Mouse (Mus musculus) left cerebral cortex, adult 6 months (tissue): ENCODE results near the gene Krtap3-1. TPM values are rescaled to one million over a fixed set of nuclear protein-coding genes. Genes with fewer than 3 reads are reported as not detected.

Experiments
- long read RNA-seq, 2 experiments: library from polyadenylated mRNA; unstranded; transcript quantifications; one replicate each; pipeline ENCODE4 v2.0.0; 2019 to 2020
- polyA plus RNA-seq: library from polyadenylated mRNA; unstranded; fragments of <200 nt; fragmentation: Nextera tagmentation; gene quantifications from 2 replicates; pipeline ENCODE4 v1.2.3, GENCODE M21; 2021

Krtap3-1 gene
- not detected in 2 replicates for polyA plus RNA-seq
- long read RNA-seq, experiment 1 = 0 reads
- long read RNA-seq, experiment 2 = 0 reads

GRCm38 (mm10) chr11:99566530-99566929, at the start of gene Krtap3-1:
Gene Krtap3-1 (minus strand): TSS chr11:99566630.

GRCm38 (mm10) chr11:99614796-99615363, 48.5 kb upstream of the Krtap3-1 start, which contains the start of gene Krtap2-4:
Gene Krtap2-4 (minus strand): TSS chr11:99614846.

GRCm38 (mm10) chr11:99610089-99610488, 43.7 kb upstream of the Krtap3-1 start, which contains the start of gene Gm11937:
Gene Gm11937 (minus strand): TSS chr11:99610189.

GRCm38 (mm10) chr11:99603208-99603607, 36.8 kb upstream of the Krtap3-1 start, which contains the start of gene Gm11938:
Gene Gm11938 (minus strand): TSS chr11:99603308.

GRCm38 (mm10) chr11:99597742-99598141, 31.3 kb upstream of the Krtap3-1 start, which contains the start of gene Krtap9-3:
Gene Krtap9-3 (minus strand): TSS chr11:99598105.

GRCm38 (mm10) chr11:99590981-99591380, 24.6 kb upstream of the Krtap3-1 start, which contains the start of gene Krtap1-3:
Gene Krtap1-3 (minus strand): TSS chr11:99591339.

GRCm38 (mm10) chr11:99583245-99583704, 16.8 kb upstream of the Krtap3-1 start, which contains the start of gene Krtap1-4:
Gene Krtap1-4 (minus strand): TSS chr11:99583654.

GRCm38 (mm10) chr11:99580636-99581035, 14.2 kb upstream of the Krtap3-1 start, which contains the start of gene Krtap1-5:
Gene Krtap1-5 (minus strand): TSS chr11:99581016.

GRCm38 (mm10) chr11:99559366-99559765, 7.1 kb downstream of the Krtap3-1 start, which contains the start of gene Gm11939:
Gene Gm11939 (minus strand): TSS chr11:99559466.

GRCm38 (mm10) chr11:99556753-99557152, 9.7 kb downstream of the Krtap3-1 start, which contains the start of gene Krtap3-2:
Gene Krtap3-2 (minus strand): TSS chr11:99556853.

GRCm38 (mm10) chr11:99550765-99551164, 15.7 kb downstream of the Krtap3-1 start, which contains the start of gene Krtap3-3:
Gene Krtap3-3 (minus strand): TSS chr11:99550865.

GRCm38 (mm10) chr11:99521288-99521860, 45.1 kb downstream of the Krtap3-1 start, which contains the start of gene Krt39:
Gene Krt39 (minus strand): TSS chr11:99521338.

Other genes with a start within 250 kb of the Krtap3-1 start
- gene Krt25, start 243.7 kb downstream of the Krtap3-1 start, polyA plus RNA-seq = not detected in 2 replicates
- gene Krt26, start 228.7 kb downstream of the Krtap3-1 start, polyA plus RNA-seq = 0.05 TPM in 1 of 2 replicates, not detected in the other
- not detected in 2 replicates for gene Krt27, start 215.5 kb downstream of the Krtap3-1 start, polyA plus RNA-seq
- gene Krt28, start 191.7 kb downstream of the Krtap3-1 start, polyA plus RNA-seq = 0.13 and 0.16 TPM in 2 replicates
- 39.1 and 40.8 TPM in 2 replicates for gene Krt10, start 177.3 kb downstream of the Krtap3-1 start, polyA plus RNA-seq
- 21.1 and 24.0 TPM in 2 replicates for gene Krt12, start 144.4 kb downstream of the Krtap3-1 start, polyA plus RNA-seq
- 0.43 TPM in 1 of 2 replicates, not detected in the other for gene Krt20, start 128.5 kb downstream of the Krtap3-1 start, polyA plus RNA-seq
- not detected in 2 replicates for gene Krt23, start 73.5 kb downstream of the Krtap3-1 start, polyA plus RNA-seq
- not detected in 2 replicates for gene Krt39, start 45.3 kb downstream of the Krtap3-1 start, polyA plus RNA-seq
- gene Krt40, start 23.5 kb downstream of the Krtap3-1 start, polyA plus RNA-seq = not detected in 2 replicates
- gene Krtap3-3, start 15.8 kb downstream of the Krtap3-1 start, polyA plus RNA-seq = not detected in 2 replicates
- gene Krtap3-2, start 9.8 kb downstream of the Krtap3-1 start, polyA plus RNA-seq = not detected in 2 replicates
- gene Gm11939, start 7.2 kb downstream of the Krtap3-1 start, polyA plus RNA-seq = not detected in 2 replicates
- gene Krtap1-5, start 14.4 kb upstream of the Krtap3-1 start, polyA plus RNA-seq = not detected in 2 replicates
- not detected in 2 replicates for gene Krtap1-4, start 17.0 kb upstream of the Krtap3-1 start, polyA plus RNA-seq
- not detected in 2 replicates for gene Krtap1-3, start 24.7 kb upstream of the Krtap3-1 start, polyA plus RNA-seq
- gene Krtap9-3, start 31.5 kb upstream of the Krtap3-1 start, polyA plus RNA-seq = not detected in 2 replicates
- gene Gm11938, start 36.7 kb upstream of the Krtap3-1 start, polyA plus RNA-seq = not detected in 2 replicates
- not detected in 2 replicates for gene Gm11937, start 43.6 kb upstream of the Krtap3-1 start, polyA plus RNA-seq
- gene Krtap2-4, start 48.2 kb upstream of the Krtap3-1 start, polyA plus RNA-seq = not detected in 2 replicates
- not detected in 2 replicates for gene Gm11562, start 53.8 kb upstream of the Krtap3-1 start, polyA plus RNA-seq
- gene Krtap4-1, start 61.6 kb upstream of the Krtap3-1 start, polyA plus RNA-seq = not detected in 2 replicates
- gene Krtap4-2, start 68.5 kb upstream of the Krtap3-1 start, polyA plus RNA-seq = not detected in 2 replicates
- not detected in 2 replicates for gene Krtap4-7, start 77.5 kb upstream of the Krtap3-1 start, polyA plus RNA-seq
- gene Gm11555, start 83.6 kb upstream of the Krtap3-1 start, polyA plus RNA-seq = not detected in 2 replicates
- gene Gm11563, start 92.3 kb upstream of the Krtap3-1 start, polyA plus RNA-seq = not detected in 2 replicates
- not detected in 2 replicates for gene Krtap4-6, start 99.3 kb upstream of the Krtap3-1 start, polyA plus RNA-seq
- gene Gm14190, start 124.1 kb upstream of the Krtap3-1 start, polyA plus RNA-seq = not detected in 2 replicates
- gene Gm14180, start 167.7 kb upstream of the Krtap3-1 start, polyA plus RNA-seq = not detected in 2 replicates
- gene Gm11595, start 206.3 kb upstream of the Krtap3-1 start, polyA plus RNA-seq = not detected in 2 replicates
- gene Krtap4-8, start 214.1 kb upstream of the Krtap3-1 start, polyA plus RNA-seq = not detected in 2 replicates
- gene Krtap4-9, start 218.6 kb upstream of the Krtap3-1 start, polyA plus RNA-seq = not detected in 2 replicates
- not detected in 2 replicates for gene Gm11596, start 226.8 kb upstream of the Krtap3-1 start, polyA plus RNA-seq
- not detected in 2 replicates for gene Gm11569, start 232.3 kb upstream of the Krtap3-1 start, polyA plus RNA-seq
- not detected in 2 replicates for gene Gm11554, start 237.8 kb upstream of the Krtap3-1 start, polyA plus RNA-seq
- not detected in 2 replicates for gene Krtap4-13, start 243.3 kb upstream of the Krtap3-1 start, polyA plus RNA-seq
- not detected in 2 replicates for gene Gm11564, start 249.0 kb upstream of the Krtap3-1 start, polyA plus RNA-seq